Mouse (Mus musculus) testis, adult 2 months (tissue): ENCODE data around the gene Emx2.

Experiments
- CTCF ChIP-seq: fragments of 200-500 bp; IDR thresholded peaks from 2 replicates; pipeline ENCODE4 v1.5.1; 2012; ENCODE audit warnings: low read depth, mild to moderate bottlenecking, inconsistent platforms, low read length, moderate library complexity; ENCODE audit not compliant: control insufficient read depth, insufficient read depth, insufficient replicate concordance
- POLR2A ChIP-seq: fragments of 200-500 bp; IDR thresholded peaks from 2 replicates; pipeline ENCODE4 v1.6.1; 2012; ENCODE audit warnings: low read depth, mild to moderate bottlenecking, inconsistent platforms, low read length, moderate library complexity; ENCODE audit not compliant: control insufficient read depth

- TF ChIP-seq POLR2A = no peak
- TF ChIP-seq CTCF = no peak
These were observed 33.2 kb upstream of the Emx2 start for GRCm38 (mm10) chr19:59424975-59425374.
